Mouse (Mus musculus): ENCODE measurements around the gene Lama5. TPM values are rescaled to one million over a fixed set of nuclear protein-coding genes. Genes with fewer than 3 reads are reported as not detected.

Lama5 gene
- polyA plus RNA-seq, 1 experiment from 2014 or later: 3.5 TPM

DNA sequence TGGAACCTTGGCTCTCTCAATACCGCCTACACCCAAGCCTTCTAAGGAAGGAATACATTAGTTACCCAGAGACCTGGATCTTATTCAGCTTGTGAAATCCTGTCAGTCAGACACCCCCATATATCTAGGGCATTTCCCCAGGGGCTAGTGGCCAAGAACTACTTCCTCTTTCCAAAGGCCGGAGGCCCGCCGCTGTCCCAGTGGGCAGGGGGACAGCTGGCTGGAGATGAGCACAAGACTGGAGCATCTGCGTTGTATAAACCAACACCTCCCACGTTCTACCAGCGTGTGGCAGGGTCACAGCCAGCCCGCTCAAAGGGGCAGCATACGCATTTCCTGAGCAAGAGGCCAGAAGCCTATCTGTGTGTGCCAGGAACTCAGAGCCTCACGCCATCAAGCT is 22.9 kb downstream of the Lama5 start:
- no peaks in the 10 kb centered on the region for H3K36me3 ChIP-seq
- H3K9me3 ChIP-seq: no peaks in the 10 kb centered on the region
- 50% methylated on average over 10 of the region's 10 CpGs for WGBS
- no peaks in the 10 kb centered on the region for H3K27me3 ChIP-seq
- H3K9ac ChIP-seq: no peak overlapping the region
- H3K4me2 ChIP-seq: no peak overlapping the region
- no peak overlapping the region for H3K4me3 ChIP-seq
- peaks cover 22% of the 10 kb centered on the region for H3K4me1 ChIP-seq (replicated peaks)
- ATAC-seq (ENCODE audit: low FRiP score, low read depth): no peak
- no peak overlapping the region for H3K27ac ChIP-seq (replicated peaks)

DNA sequence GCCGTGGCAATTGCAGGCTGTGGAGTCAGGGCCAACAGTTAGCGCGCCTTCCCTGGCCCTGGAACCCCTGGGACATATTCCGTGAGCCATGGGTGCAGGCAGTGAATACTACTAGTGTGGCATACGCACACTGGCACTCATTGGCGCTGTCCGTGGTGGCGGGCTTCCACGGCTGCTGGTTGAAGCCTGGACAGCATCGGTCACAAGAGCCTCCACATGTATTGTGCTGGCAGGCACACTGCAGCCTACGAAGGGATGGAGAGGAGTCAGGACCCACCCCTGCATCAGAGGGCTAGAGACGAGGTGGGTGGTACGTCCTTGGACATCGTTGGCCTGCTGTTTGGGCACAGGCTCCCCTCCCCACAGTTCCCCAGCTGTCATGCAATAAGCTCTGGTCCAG is 23.4 kb downstream of the Lama5 start:
- Histone ChIP-seq H3K27me3 (no peaks in the 10 kb centered on the region), H3K9me3 (no peaks in the 10 kb centered on the region), H3K4me3 (no peak overlapping the region), H3K27ac (replicated peaks) (no peak overlapping the region), H3K9ac (no peak overlapping the region), H3K36me3 (no peaks in the 10 kb centered on the region), H3K4me2 (no peak overlapping the region), H3K4me1 (replicated peaks) (peaks cover 27% of the 10 kb centered on the region)
- WGBS: 85% methylated on average over 14 of the region's 14 CpGs
- no peak for ATAC-seq (ENCODE audit: low FRiP score, low read depth)

DNA sequence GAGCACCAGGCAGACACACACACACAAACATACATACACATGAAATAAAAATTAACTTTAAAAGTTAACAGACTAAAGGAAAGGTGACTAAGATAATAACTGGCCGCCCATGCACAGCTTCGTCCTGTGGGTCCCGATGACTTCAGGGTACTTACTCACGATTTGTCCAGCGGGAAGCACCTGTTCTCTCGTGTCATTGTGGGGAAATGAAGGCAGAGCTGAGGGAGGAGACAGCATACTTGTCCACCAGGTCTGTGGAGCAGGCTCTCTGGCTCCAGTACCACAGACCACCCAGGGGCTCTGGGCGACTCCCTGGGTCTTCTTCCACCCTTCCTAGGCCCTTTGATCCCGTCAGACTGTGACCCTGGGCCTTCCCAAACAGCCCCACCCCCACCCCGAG is 24.4 kb downstream of the Lama5 start:
- Histone ChIP-seq H3K27ac (replicated peaks) (no peak overlapping the region), H3K4me3 (no peak overlapping the region), H3K4me2 (no peak overlapping the region), H3K9ac (no peak overlapping the region), H3K27me3 (no peaks in the 10 kb centered on the region), H3K9me3 (no peaks in the 10 kb centered on the region), H3K4me1 (replicated peaks) (peaks cover 26% of the 10 kb centered on the region), H3K36me3 (no peaks in the 10 kb centered on the region)
- ATAC-seq (ENCODE audit: low FRiP score, low read depth): no peak
- WGBS: 75% methylated on average over 9 of the region's 9 CpGs

DNA sequence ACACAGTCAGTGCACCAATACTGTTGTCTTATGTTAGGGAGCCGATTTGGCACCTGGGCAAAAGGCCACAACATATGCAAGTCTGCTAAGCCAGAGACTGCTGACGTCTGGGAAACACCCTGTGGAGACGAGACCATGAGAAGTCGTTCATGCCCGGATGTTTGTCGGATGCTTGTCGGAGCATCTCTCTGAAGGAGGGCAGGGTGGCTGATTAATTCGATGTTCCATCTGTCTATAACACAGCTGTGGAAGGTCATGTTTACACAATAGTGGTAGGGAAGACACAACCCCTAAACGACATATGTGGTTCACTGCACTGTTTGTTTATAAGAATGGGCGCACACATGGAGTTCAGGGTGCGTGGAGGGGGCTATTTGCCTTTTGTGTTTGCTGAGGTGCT is 25.0 kb downstream of the Lama5 start:
- Histone ChIP-seq H3K27me3 (no peaks in the 10 kb centered on the region), H3K4me3 (no peak overlapping the region), H3K36me3 (no peaks in the 10 kb centered on the region), H3K4me2 (no peak overlapping the region), H3K9me3 (no peaks in the 10 kb centered on the region), H3K27ac (replicated peaks) (no peak overlapping the region), H3K9ac (no peak overlapping the region), H3K4me1 (replicated peaks) (peaks cover 20% of the 10 kb centered on the region)
- whole genome bisulfite sequencing: 32% methylated on average over 11 of the region's 11 CpGs
- ATAC-seq (ENCODE audit: low FRiP score, low read depth): no peak

DNA sequence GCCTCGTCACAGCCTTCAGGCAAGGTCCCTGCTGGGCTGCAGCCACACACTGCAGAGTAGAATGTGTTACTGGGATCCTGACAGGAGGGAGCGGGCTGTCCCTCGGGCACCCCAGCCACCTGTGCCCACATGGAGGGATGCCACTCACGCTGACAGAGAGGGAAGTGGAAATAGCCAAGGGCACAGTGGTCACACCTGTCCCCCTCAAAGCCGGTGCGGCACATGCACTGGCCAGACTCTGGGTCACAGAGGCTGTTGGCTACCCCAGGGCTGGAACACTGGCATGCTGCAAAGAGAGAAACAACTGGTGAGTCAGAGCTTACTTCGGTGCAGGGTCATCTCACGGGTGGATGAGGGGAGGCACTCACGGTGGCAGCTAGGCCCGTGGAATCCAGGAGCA is 26.9 kb downstream of the Lama5 start:
- Histone ChIP-seq H3K4me2 (no peak overlapping the region), H3K9ac (no peak overlapping the region), H3K4me1 (replicated peaks) (peaks cover 6% of the 10 kb centered on the region), H3K27ac (replicated peaks) (no peak overlapping the region), H3K27me3 (no peaks in the 10 kb centered on the region), H3K4me3 (no peak overlapping the region), H3K36me3 (no peaks in the 10 kb centered on the region), H3K9me3 (no peaks in the 10 kb centered on the region)
- WGBS: 78% methylated on average over 10 of the region's 10 CpGs
- no peak for ATAC-seq (ENCODE audit: low FRiP score, low read depth)

DNA sequence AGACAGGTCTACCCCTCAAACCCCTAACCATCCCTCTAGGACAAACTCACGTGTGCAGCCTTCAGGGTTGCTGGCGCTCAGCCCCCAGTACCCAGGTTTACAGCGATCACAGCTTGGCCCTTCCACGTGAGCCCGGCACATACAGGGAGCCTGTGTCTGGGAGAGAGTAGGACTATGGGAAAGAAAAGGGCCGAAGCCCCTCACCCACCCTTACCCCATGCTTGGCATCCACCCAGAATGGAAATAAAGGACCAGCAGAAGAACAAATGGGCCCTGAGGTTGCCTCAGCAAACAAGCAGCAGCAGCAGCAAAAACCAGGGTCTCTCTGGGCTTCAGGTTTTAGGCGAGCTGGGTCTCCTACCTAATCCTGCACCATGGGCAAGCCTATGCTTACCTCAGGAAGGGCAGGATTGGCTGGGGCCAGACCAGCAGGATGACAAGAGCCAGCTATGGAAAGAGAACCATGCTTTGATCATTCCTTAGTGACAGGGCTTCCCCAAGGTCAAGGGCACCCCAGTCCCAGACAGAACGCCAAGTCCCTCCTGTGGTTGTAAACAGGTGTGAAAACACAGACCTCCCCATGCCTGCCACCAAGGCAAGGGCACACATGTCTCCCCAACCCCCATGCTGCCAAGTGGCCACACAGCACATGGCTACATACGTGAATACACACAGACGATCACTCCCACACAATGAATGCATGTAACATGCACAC is 28.2 kb downstream of the Lama5 start:
- Histone ChIP-seq H3K27me3 (no peaks in the 10 kb centered on the region), H3K9me3 (no peaks in the 10 kb centered on the region), H3K36me3 (no peaks in the 10 kb centered on the region), H3K4me3 (no peak overlapping the region), H3K4me2 (no peak overlapping the region), H3K4me1 (replicated peaks) (peaks cover 6% of the 10 kb centered on the region), H3K27ac (replicated peaks) (no peak overlapping the region), H3K9ac (no peak overlapping the region)
- 69% methylated on average over 10 of the region's 10 CpGs for WGBS
- ATAC-seq (ENCODE audit: low FRiP score, low read depth): no peak

DNA sequence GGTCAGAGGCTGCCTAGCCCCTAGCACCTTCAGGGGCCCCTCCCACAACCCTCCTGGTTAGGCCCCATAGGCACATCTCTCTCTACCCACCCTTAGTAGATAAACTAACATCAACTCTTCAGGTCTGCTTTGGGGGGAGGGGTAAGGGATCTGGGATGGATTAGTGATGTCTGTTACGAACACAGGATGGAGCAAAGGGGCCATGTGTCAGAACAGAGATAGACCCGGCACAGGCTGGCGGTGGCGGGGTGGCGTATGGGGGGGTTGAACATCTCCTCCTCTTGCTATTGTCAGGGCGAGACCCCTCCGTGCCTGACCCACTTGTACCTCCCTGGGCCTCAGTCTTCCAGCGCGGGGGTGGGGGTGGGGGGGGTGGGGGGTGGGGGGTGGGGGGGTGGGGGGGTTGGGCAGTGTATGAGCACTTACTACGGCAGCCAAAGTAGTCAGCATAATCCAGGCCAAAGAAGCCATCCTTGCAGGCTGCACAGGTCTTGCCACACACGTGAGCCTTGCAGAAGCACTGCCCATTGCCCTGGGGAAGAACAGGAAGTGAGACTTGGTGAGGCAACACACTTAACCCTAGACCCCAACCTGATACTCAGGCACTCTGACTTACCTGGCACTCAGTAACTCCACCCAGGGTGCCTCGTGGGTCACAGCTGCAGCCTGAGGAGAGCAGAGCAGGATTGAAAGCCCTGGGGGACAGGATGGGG is 28.9 kb downstream of the Lama5 start:
- Histone ChIP-seq H3K4me2 (no peak overlapping the region), H3K9me3 (no peaks in the 10 kb centered on the region), H3K9ac (no peak overlapping the region), H3K36me3 (no peaks in the 10 kb centered on the region), H3K27me3 (no peaks in the 10 kb centered on the region), H3K4me1 (replicated peaks) (peaks cover 6% of the 10 kb centered on the region), H3K4me3 (no peak overlapping the region), H3K27ac (replicated peaks) (no peak overlapping the region)
- no peak for ATAC-seq (ENCODE audit: low FRiP score, low read depth)
- WGBS: 72% methylated on average over 10 of the region's 12 CpGs

DNA sequence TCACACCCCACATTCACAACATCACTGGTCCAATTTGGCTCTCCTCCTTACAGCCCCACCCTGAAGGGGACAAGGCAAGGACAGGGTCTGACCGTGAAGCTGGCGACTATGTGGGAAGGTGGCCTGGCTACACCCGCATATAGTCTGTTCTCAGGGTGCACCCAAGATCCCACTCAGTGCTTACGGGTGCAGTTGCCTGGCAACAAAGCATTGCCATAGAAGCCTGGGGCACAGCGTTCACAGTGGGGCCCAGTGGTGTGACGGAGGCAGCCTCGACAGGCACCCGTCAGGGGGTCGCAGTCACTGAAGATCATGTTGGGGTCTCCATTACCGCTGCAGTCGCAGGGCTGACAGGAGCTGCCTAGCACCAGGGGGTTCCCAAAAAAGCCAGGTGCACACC is 38.3 kb downstream of the Lama5 start:
- 76% methylated on average over 11 of the region's 11 CpGs for WGBS
- Histone ChIP-seq H3K9me3 (no peaks in the 10 kb centered on the region), H3K36me3 (no peaks in the 10 kb centered on the region), H3K27me3 (no peaks in the 10 kb centered on the region), H3K4me3 (no peak overlapping the region), H3K27ac (replicated peaks) (no peak overlapping the region), H3K4me1 (replicated peaks) (no peaks in the 10 kb centered on the region), H3K4me2 (no peak overlapping the region), H3K9ac (no peak overlapping the region)
- no peak for ATAC-seq (ENCODE audit: low FRiP score, low read depth)

DNA sequence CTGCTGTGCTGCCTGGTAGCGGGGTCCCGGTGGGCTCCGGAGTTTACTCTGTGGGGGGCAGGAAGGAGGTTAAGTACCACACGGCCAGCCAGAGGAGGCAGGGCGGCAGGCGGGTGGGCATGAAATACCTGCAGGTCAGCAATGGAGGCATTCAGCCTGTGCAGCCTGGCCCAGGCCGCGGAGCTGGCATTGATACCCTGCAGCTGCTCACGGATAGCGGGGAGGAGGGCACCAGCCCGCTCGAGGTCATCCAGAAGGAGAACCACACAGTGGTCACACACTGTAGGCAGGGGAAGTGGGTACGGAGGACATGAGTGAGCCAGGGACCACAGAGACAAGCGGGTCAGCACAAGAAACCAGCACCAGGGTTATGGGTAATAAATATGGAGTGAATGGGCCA is 40.0 kb downstream of the Lama5 start:
- H3K27me3 ChIP-seq: no peaks in the 10 kb centered on the region
- no peak overlapping the region for H3K27ac ChIP-seq (replicated peaks)
- no peak overlapping the region for H3K4me2 ChIP-seq
- no peak for ATAC-seq (ENCODE audit: low FRiP score, low read depth)
- H3K4me3 ChIP-seq: no peak overlapping the region
- no peaks in the 10 kb centered on the region for H3K4me1 ChIP-seq (replicated peaks)
- H3K36me3 ChIP-seq: no peaks in the 10 kb centered on the region
- H3K9ac ChIP-seq: no peak overlapping the region
- WGBS: 93% methylated on average over 14 of the region's 14 CpGs
- H3K9me3 ChIP-seq: no peaks in the 10 kb centered on the region

DNA sequence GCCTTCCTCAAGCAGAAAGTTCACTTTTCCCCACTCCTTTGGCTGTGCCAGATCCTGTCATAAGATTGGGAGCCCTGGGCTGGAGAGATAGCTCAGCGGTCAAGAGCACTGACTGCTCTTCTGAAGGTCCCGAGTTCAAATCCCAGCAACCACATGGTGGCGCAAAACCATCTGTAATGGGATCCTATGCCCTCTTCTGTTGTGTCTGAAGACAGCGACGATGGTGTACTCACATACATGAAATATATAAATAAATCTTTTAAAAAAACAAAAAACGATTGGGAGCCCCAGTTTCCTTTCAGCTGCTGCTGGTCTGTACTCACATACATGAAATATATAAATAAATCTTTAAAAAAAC is 40.9 kb downstream of the Lama5 start:
- Histone ChIP-seq H3K9me3 (no peaks in the 10 kb centered on the region), H3K4me1 (replicated peaks) (no peaks in the 10 kb centered on the region), H3K9ac (no peak overlapping the region), H3K27ac (replicated peaks) (no peak overlapping the region), H3K27me3 (no peaks in the 10 kb centered on the region), H3K36me3 (no peaks in the 10 kb centered on the region), H3K4me2 (no peak overlapping the region), H3K4me3 (no peak overlapping the region)
- 83% methylated on average over 6 of the region's 6 CpGs for WGBS
- ATAC-seq (ENCODE audit: low FRiP score, low read depth): no peak

DNA sequence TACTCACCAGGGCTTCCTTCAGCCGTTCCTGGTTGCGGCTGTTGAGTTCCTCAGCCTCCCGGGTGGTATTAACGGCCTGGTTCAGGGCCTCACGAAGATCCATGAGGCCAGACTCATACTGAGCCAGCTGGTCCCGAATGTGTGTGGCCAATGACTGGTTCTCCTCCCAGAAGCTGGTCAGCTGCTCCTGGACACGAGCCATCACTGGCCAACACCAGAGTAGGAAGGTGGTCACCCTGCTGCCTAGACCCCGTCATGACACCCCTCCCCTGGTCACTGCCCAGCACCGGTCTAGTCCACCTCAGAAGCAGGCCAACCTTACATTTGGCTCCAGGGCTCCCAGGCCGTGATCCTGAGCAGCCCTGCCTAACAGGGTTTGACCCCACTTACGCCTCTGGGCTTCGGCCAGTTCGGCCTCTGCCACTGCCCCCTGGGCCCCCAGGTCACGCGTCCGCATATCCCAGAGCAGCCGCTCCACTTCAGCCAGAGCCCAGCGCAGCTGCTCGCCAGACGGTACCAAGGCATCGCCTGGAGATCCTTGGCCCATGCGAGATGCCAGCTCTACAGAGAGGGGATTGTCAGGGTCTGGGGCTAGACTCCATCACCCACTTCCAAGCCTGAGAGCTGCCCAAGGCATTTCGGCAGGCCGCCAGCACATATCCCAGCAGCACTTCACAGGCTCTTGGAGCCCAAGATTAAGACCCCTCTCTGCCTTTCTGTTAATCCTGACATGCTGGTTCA is 41.5 kb downstream of the Lama5 start:
- ATAC-seq (ENCODE audit: low FRiP score, low read depth): no peak
- no peaks in the 10 kb centered on the region for H3K4me1 ChIP-seq (replicated peaks)

DNA sequence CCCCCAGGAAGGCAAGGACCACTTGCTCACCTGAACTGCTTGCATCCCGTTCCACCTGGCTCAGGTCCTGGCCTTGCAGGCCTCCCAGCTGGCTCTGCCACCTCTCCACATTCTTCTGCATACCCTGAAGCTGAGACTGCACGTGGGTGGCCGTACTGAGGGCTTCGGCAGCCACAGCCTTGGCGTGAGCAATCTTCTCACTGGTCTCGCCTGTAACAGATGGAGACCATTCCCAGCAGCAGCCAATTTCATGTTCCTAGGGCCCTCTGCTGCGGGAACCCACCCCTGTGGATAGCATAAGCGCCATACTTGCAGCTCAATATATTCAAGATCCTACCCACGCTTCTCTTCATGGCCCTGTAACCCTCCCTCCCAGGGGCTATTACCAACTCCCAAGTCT is 44.1 kb downstream of the Lama5 start:
- peaks cover 14% of the 10 kb centered on the region for H3K36me3 ChIP-seq
- no peak overlapping the region for H3K27ac ChIP-seq (replicated peaks)
- 79% methylated on average over 9 of the region's 9 CpGs for WGBS
- no peak overlapping the region for H3K4me3 ChIP-seq
- no peak overlapping the region for H3K9ac ChIP-seq
- no peak for ATAC-seq (ENCODE audit: low FRiP score, low read depth)
- H3K27me3 ChIP-seq: no peaks in the 10 kb centered on the region
- H3K4me2 ChIP-seq: no peak overlapping the region
- no peaks in the 10 kb centered on the region for H3K9me3 ChIP-seq
- no peaks in the 10 kb centered on the region for H3K4me1 ChIP-seq (replicated peaks)

More for the DNA sequence above, 41.5 kb downstream of the Lama5 start:
- WGBS: 88% methylated on average over 24 of the region's 24 CpGs
- H3K9me3 ChIP-seq: no peaks in the 10 kb centered on the region
- no peak overlapping the region for H3K4me3 ChIP-seq
- no peak overlapping the region for H3K4me2 ChIP-seq
- H3K27ac ChIP-seq (replicated peaks): no peak overlapping the region
- H3K9ac ChIP-seq: no peak overlapping the region
- H3K27me3 ChIP-seq: no peaks in the 10 kb centered on the region
- no peaks in the 10 kb centered on the region for H3K36me3 ChIP-seq
